Mouse (Mus musculus): ENCODE results near the gene Lurap1l.

- no peak for TF ChIP-seq CTCF (IDR thresholded peaks at IDR 0.05; ENCODE audit: control insufficient read depth, insufficient read depth, insufficient replicate concordance, low read depth, low read length)
- TF ChIP-seq POLR2A (IDR thresholded peaks at IDR 0.05; ENCODE audit: control insufficient read depth, low read depth, low read length): no peak
These were observed 57.1 kb downstream of the Lurap1l start for GRCm38 (mm10) chr4:80967526-80967925.
